Mouse (Mus musculus): ENCODE results near the gene Iffo2. TPM values are rescaled to one million over a fixed set of nuclear protein-coding genes. Genes with fewer than 3 reads are reported as not detected.

Gene Iffo2
- polyA plus RNA-seq, 1 experiment from 2014 or later = 3.7 TPM

DNA sequence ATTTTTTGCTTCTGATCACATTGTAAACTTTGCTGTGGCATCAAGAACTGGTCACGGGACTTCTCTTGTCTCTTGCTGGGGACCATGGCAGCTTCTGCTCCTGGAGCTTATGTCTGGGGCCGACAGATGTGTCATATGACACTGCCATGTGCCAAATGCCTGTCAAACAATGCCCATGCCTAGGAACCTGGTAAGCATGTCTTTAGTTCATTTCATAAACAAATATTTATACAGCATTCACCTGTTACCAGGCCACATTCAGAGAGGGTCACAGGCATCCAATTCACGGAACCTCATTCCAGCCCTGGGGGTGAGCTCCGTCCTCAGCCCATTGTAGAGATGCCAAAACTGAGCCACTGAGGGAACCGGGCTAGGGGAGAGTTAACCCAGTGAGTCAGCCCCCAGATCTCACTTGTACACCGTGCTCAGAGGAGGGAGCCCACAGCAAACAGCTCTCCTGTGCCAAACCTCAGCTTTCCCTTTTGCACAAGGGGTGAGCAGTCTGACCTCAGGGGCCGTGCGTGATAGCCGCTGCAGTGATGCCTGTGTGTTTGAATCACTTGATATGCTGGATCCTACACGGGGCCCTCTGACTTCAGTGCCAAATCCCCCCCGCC is 53.4 kb downstream of the Iffo2 start:
- Histone ChIP-seq H3K4me2 (ENCODE audit: low read depth, low read length) (no peak overlapping the region), H3K4me1 (replicated peaks; ENCODE audit: control insufficient read depth, insufficient read depth, low read length) (peaks cover 79% of the 10 kb centered on the region), H3K27me3 (ENCODE audit: control insufficient read depth, insufficient read depth, low read depth, low read length) (no peaks in the 10 kb centered on the region), H3K27ac (ENCODE audit: low read length) (no peak overlapping the region), H3K36me3 (ENCODE audit: control insufficient read depth, insufficient read depth, low read length) (no peaks in the 10 kb centered on the region), H3K4me3 (ENCODE audit: low read length) (no peak overlapping the region), H3K9me3 (ENCODE audit: control insufficient read depth, low read length) (no peaks in the 10 kb centered on the region), H3K9ac (ENCODE audit: low read length) (no peak overlapping the region)
- no peak for ATAC-seq (ENCODE audit: low read depth)
- 73% methylated on average over 11 of the region's 11 CpGs for WGBS

- H3K36me3 ChIP-seq (ENCODE audit: control insufficient read depth, insufficient read depth, low read length) = no peaks in the 10 kb centered on the region
- H3K27ac ChIP-seq (ENCODE audit: low read length) = peak overlapping the region; percentile 36; the same call in 1 of the 2 replicates
- H3K9me3 ChIP-seq (ENCODE audit: control insufficient read depth, low read length) = no peaks in the 10 kb centered on the region
- no peak overlapping the region for H3K4me2 ChIP-seq (ENCODE audit: low read depth, low read length)
- H3K9ac ChIP-seq (ENCODE audit: low read length) = peak overlapping the region; percentile 2; the same call in 1 of the 2 replicates
- no peak for ATAC-seq (ENCODE audit: low read depth)
- no peak overlapping the region for H3K4me3 ChIP-seq (ENCODE audit: low read length)
- no peaks in the 10 kb centered on the region for H3K27me3 ChIP-seq (ENCODE audit: control insufficient read depth, insufficient read depth, low read depth, low read length)
- 64% methylated on average over 11 of the region's 11 CpGs for WGBS
- peaks cover 71% of the 10 kb centered on the region for H3K4me1 ChIP-seq (replicated peaks; ENCODE audit: control insufficient read depth, insufficient read depth, low read length)
Measured at GRCm38 (mm10) chr4:139584704-139585103, 54.4 kb downstream of the Iffo2 start.

- Histone ChIP-seq H3K36me3 (ENCODE audit: control insufficient read depth, insufficient read depth, low read length) (no peaks in the 10 kb centered on the region), H3K9me3 (ENCODE audit: control insufficient read depth, low read length) (no peaks in the 10 kb centered on the region), H3K4me2 (ENCODE audit: low read depth, low read length) (no peak overlapping the region), H3K4me1 (replicated peaks; ENCODE audit: control insufficient read depth, insufficient read depth, low read length) (peaks cover 66% of the 10 kb centered on the region), H3K27me3 (ENCODE audit: control insufficient read depth, insufficient read depth, low read depth, low read length) (no peaks in the 10 kb centered on the region), H3K27ac (ENCODE audit: low read length) (no peak overlapping the region), H3K4me3 (ENCODE audit: low read length) (no peak overlapping the region), H3K9ac (ENCODE audit: low read length) (no peak overlapping the region)
- WGBS = 72% methylated on average over 7 of the region's 7 CpGs
- peak; percentile 16; the same call in 1 of the 2 replicates for ATAC-seq (ENCODE audit: low read depth)
Measured at GRCm38 (mm10) chr4:139585713-139586112, 55.4 kb downstream of the Iffo2 start.

GRCm38 (mm10) chr4:139587370-139587769 is 57.0 kb downstream of the Iffo2 start:
- Histone ChIP-seq H3K4me3 (ENCODE audit: low read length) (no peak overlapping the region), H3K27ac (ENCODE audit: low read length) (peak overlapping the region; percentile 34; the same call in 1 of the 2 replicates), H3K9me3 (ENCODE audit: control insufficient read depth, low read length) (no peaks in the 10 kb centered on the region), H3K36me3 (ENCODE audit: control insufficient read depth, insufficient read depth, low read length) (no peaks in the 10 kb centered on the region), H3K9ac (ENCODE audit: low read length) (no peak overlapping the region), H3K4me1 (replicated peaks; ENCODE audit: control insufficient read depth, insufficient read depth, low read length) (peaks cover 50% of the 10 kb centered on the region), H3K4me2 (ENCODE audit: low read depth, low read length) (no peak overlapping the region), H3K27me3 (ENCODE audit: control insufficient read depth, insufficient read depth, low read depth, low read length) (no peaks in the 10 kb centered on the region)
- WGBS = 64% methylated on average over 4 of the region's 4 CpGs
- ATAC-seq (ENCODE audit: low read depth) = peak; percentile 20; the same call in 1 of the 2 replicates

DNA sequence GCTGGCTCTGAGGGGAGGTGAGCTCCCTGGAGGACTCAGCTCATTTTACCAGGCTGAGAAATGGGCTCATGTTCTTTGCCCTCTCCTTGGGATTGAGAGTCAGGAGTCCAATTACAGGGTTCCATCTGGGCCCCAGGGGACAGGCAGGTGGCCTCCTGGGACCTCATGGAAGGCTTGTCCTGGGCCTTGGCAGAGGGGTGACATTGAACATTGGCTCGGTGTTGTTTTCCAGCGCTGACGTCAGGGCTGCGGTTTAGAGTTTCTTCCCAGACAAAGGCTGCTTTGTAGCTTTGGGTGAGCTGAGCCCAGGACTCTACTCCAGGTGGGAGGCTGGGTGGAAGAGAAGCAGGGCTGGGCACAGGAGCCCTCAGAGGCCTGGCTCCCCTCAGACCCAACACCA is 57.4 kb downstream of the Iffo2 start:
- Histone ChIP-seq H3K27me3 (ENCODE audit: control insufficient read depth, insufficient read depth, low read depth, low read length) (no peaks in the 10 kb centered on the region), H3K9me3 (ENCODE audit: control insufficient read depth, low read length) (no peaks in the 10 kb centered on the region), H3K9ac (ENCODE audit: low read length) (no peak overlapping the region), H3K36me3 (ENCODE audit: control insufficient read depth, insufficient read depth, low read length) (no peaks in the 10 kb centered on the region), H3K4me2 (ENCODE audit: low read depth, low read length) (no peak overlapping the region), H3K27ac (ENCODE audit: low read length) (peak overlapping the region; percentile 34; the same call in 1 of the 2 replicates), H3K4me3 (ENCODE audit: low read length) (no peak overlapping the region), H3K4me1 (replicated peaks; ENCODE audit: control insufficient read depth, insufficient read depth, low read length) (peaks cover 47% of the 10 kb centered on the region)
- ATAC-seq (ENCODE audit: low read depth) = no peak
- 68% methylated on average over 4 of the region's 4 CpGs for WGBS

DNA sequence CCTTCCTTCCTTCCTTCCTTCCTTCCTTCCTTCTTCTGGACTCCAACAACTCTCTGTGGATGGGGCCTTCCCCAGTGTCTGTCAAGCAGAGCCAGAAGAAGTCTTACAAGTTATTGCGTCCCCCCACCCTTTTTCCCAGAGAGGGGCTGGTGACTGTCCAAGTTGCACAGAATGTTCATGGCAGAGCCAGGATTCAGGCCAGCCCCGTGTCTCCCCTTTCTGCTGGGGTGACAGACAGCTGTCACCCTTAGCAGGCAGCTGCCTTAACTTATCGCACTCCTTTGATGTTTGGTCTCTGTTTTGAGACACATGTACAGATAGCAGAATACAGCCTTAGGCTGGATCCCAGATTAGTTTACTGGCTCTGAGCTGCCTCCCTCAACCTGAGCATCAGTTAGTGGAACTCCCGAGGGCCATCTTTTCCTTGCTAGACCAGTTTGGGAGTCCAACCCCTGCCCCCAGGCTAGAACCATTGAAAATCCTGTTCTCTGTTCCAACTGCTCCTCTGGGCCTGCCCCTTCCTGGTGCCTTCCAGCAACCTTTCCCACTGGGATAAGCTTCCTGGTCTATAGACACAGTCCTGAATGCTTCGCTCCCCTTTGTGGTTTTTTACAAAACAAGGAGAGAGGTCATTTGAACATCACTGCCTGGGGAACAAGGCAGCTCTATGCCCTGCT is 59.1 kb downstream of the Iffo2 start:
- no peaks in the 10 kb centered on the region for H3K9me3 ChIP-seq (ENCODE audit: control insufficient read depth, low read length)
- no peak overlapping the region for H3K4me2 ChIP-seq (ENCODE audit: low read depth, low read length)
- no peaks in the 10 kb centered on the region for H3K36me3 ChIP-seq (ENCODE audit: control insufficient read depth, insufficient read depth, low read length)
- ATAC-seq (ENCODE audit: low read depth) = no peak
- no peaks in the 10 kb centered on the region for H3K27me3 ChIP-seq (ENCODE audit: control insufficient read depth, insufficient read depth, low read depth, low read length)
- no peak overlapping the region for H3K4me3 ChIP-seq (ENCODE audit: low read length)
- H3K9ac ChIP-seq (ENCODE audit: low read length) = no peak overlapping the region
- H3K4me1 ChIP-seq (replicated peaks; ENCODE audit: control insufficient read depth, insufficient read depth, low read length) = peaks cover 31% of the 10 kb centered on the region
- 59% methylated on average over 5 of the region's 5 CpGs for WGBS
- H3K27ac ChIP-seq (ENCODE audit: low read length) = no peak overlapping the region

DNA sequence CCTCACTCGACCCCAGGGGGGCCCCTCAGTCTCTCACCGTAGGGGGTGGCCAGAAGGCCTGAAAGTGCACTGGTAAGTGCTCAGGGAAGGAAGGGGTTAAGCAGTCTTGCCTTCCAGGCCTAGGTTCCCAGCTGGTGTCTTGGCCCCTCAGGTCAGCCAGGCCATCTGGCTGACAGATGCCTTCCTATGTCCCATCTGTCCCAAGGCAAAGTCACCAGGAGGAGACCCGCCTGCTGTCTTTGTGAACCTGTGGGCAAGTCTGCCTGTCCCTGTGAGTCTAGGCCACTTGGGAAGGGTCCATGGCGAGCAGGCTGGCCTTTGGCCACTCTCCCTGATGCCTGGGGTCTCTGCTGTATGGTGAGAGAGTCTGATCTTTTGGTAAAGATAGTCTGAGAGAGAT is 60.1 kb downstream of the Iffo2 start:
- no peak overlapping the region for H3K4me3 ChIP-seq (ENCODE audit: low read length)
- peaks cover 24% of the 10 kb centered on the region for H3K4me1 ChIP-seq (replicated peaks; ENCODE audit: control insufficient read depth, insufficient read depth, low read length)
- ATAC-seq (ENCODE audit: low read depth) = no peak
- no peak overlapping the region for H3K9ac ChIP-seq (ENCODE audit: low read length)
- no peak overlapping the region for H3K4me2 ChIP-seq (ENCODE audit: low read depth, low read length)
- no peak overlapping the region for H3K27ac ChIP-seq (ENCODE audit: low read length)
- WGBS = 62% methylated on average over 4 of the region's 4 CpGs
- H3K9me3 ChIP-seq (ENCODE audit: control insufficient read depth, low read length) = no peaks in the 10 kb centered on the region
- H3K27me3 ChIP-seq (ENCODE audit: control insufficient read depth, insufficient read depth, low read depth, low read length) = no peaks in the 10 kb centered on the region
- no peaks in the 10 kb centered on the region for H3K36me3 ChIP-seq (ENCODE audit: control insufficient read depth, insufficient read depth, low read length)

DNA sequence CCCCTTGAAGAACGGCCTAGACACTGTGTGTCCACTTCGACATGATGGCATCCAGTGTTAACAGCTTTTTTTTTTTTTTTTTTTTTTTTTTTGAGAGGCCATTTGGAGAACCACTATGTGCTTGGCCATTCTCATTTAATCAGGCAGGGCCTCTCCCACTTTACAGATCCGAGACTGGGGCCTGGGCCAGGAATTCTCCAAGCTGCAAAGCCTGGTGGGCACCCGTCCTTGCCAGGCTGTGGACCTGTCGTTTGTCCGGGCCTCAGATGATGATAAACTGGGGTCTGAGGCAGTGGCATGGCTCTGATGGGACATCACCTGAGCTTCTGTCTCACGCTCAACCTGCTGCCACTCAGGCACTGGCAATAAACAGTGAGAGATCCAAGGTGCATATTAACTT is 62.5 kb downstream of the Iffo2 start:
- Histone ChIP-seq H3K9me3 (ENCODE audit: control insufficient read depth, low read length) (no peaks in the 10 kb centered on the region), H3K4me1 (replicated peaks; ENCODE audit: control insufficient read depth, insufficient read depth, low read length) (peaks cover 33% of the 10 kb centered on the region), H3K4me2 (ENCODE audit: low read depth, low read length) (no peak overlapping the region), H3K9ac (ENCODE audit: low read length) (no peak overlapping the region), H3K27me3 (ENCODE audit: control insufficient read depth, insufficient read depth, low read depth, low read length) (no peaks in the 10 kb centered on the region), H3K4me3 (ENCODE audit: low read length) (no peak overlapping the region), H3K36me3 (ENCODE audit: control insufficient read depth, insufficient read depth, low read length) (no peaks in the 10 kb centered on the region), H3K27ac (ENCODE audit: low read length) (no peak overlapping the region)
- 57% methylated on average over 7 of the region's 7 CpGs for WGBS
- ATAC-seq (ENCODE audit: low read depth) = no peak

DNA sequence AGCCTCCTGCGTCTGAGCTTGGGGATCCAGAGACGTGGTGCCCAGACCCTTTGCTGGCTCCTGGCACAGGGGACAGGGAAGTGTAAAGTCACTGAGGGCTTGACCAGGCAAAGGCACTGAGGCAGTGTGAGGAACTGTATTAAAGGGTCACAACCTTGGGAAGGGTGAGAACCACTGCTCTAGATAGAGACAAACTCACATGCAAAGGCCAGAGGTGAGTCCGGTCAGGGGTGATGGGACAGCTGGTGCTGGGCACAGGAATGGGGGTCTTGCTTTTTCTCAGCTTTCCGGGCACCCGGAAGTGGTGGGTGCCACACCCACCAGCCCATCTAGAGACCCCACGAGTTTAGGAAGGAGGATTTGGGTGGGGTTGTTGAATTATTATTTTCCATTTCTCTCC is 63.0 kb downstream of the Iffo2 start:
- H3K4me3 ChIP-seq (ENCODE audit: low read length) = no peak overlapping the region
- no peaks in the 10 kb centered on the region for H3K27me3 ChIP-seq (ENCODE audit: control insufficient read depth, insufficient read depth, low read depth, low read length)
- no peak for ATAC-seq (ENCODE audit: low read depth)
- no peaks in the 10 kb centered on the region for H3K36me3 ChIP-seq (ENCODE audit: control insufficient read depth, insufficient read depth, low read length)
- no peak overlapping the region for H3K4me2 ChIP-seq (ENCODE audit: low read depth, low read length)
- no peak overlapping the region for H3K27ac ChIP-seq (ENCODE audit: low read length)
- H3K4me1 ChIP-seq (replicated peaks; ENCODE audit: control insufficient read depth, insufficient read depth, low read length) = peaks cover 36% of the 10 kb centered on the region
- no peak overlapping the region for H3K9ac ChIP-seq (ENCODE audit: low read length)
- no peaks in the 10 kb centered on the region for H3K9me3 ChIP-seq (ENCODE audit: control insufficient read depth, low read length)
- WGBS = 75% methylated on average over 6 of the region's 6 CpGs
